Mouse (Mus musculus) urinary bladder, adult 2 months (tissue): ENCODE measurements at regions not wholly inside any gene's neighbourhood (a gene's known extent, or its start where the extent isn't known, plus 50 kb on each side); places are given as distances from the start of the nearest gene placed in this dataset.
"Not testable (repeated sequence)": the region's sequence is repeated elsewhere in the genome, so short reads cannot be mapped to it uniquely, and the experiment has no call there.

Source experiments
- DNase-seq: peaks from one replicate; pipeline ENCODE4 v3.0.0; 2022; ENCODE audit warnings: low spot score

GRCm38 (mm10) chr13:28840142-28840541 is 113.4 kb downstream of the Sox4 start:
- no peak for DNase-seq

- DNase-seq: no peak
Measured at GRCm38 (mm10) chr13:28839084-28839483, 114.4 kb downstream of the Sox4 start.

- no peak for DNase-seq
Measured at GRCm38 (mm10) chr13:28838216-28838615, 115.3 kb downstream of the Sox4 start.

- not testable (repeated sequence) for DNase-seq
Measured at GRCm38 (mm10) chr13:28837196-28837595, 116.3 kb downstream of the Sox4 start.

GRCm38 (mm10) chr13:28833700-28834065 is 119.8 kb downstream of the Sox4 start:
- no peak for DNase-seq

- no peak for DNase-seq
Measured at GRCm38 (mm10) chr13:28832855-28833699, 120.4 kb downstream of the Sox4 start.

- no peak for DNase-seq
Measured at GRCm38 (mm10) chr13:28826284-28826683, 127.2 kb downstream of the Sox4 start.

- DNase-seq: no peak
Measured at GRCm38 (mm10) chr13:28823985-28824384, 129.5 kb downstream of the Sox4 start.

- DNase-seq: no peak
Measured at GRCm38 (mm10) chr13:28823311-28823880, 130.1 kb downstream of the Sox4 start.

- no peak for DNase-seq
Measured at GRCm38 (mm10) chr13:28820868-28821533, 132.5 kb downstream of the Sox4 start.

- no peak for DNase-seq
Measured at GRCm38 (mm10) chr13:28814127-28814526, 139.4 kb downstream of the Sox4 start.

GRCm38 (mm10) chr13:28811667-28812575 is 141.6 kb downstream of the Sox4 start:
- DNase-seq: no peak

- DNase-seq: no peak
Measured at GRCm38 (mm10) chr13:28811081-28811439, 142.5 kb downstream of the Sox4 start.

GRCm38 (mm10) chr13:28810326-28811080 is 143.0 kb downstream of the Sox4 start:
- DNase-seq: no peak

GRCm38 (mm10) chr13:28805302-28805701 is 148.2 kb downstream of the Sox4 start:
- DNase-seq: no peak

- DNase-seq: no peak
Measured at GRCm38 (mm10) chr13:28801210-28801954, 152.1 kb downstream of the Sox4 start.

GRCm38 (mm10) chr13:28800676-28801075 is 152.8 kb downstream of the Sox4 start:
- no peak for DNase-seq

- no peak for DNase-seq
Measured at GRCm38 (mm10) chr13:28799474-28799873, 154.0 kb downstream of the Sox4 start.

GRCm38 (mm10) chr13:28797617-28798475 is 155.7 kb downstream of the Sox4 start:
- no peak for DNase-seq
